Mouse (Mus musculus): Measurements from ENCODE around the gene Slc28a3. TPM values are rescaled to one million over a fixed set of nuclear protein-coding genes. Genes with fewer than 3 reads are reported as not detected.
A peak's percentile ranks its signal among the peaks of the same experiment; 100 is the strongest.

Slc28a3 gene
- total RNA-seq, 2 experiments from 2014 or later = 0.10 TPM; not detected in 1

- DNase-seq (ENCODE audit: extremely low spot score in 1 of 2, low spot score in 1 of 2) = no peak
Observed at GRCm38 (mm10) chr13:58566181-58566580, 44.5 kb downstream of the Slc28a3 start.

- peak in 1 of 2 experiments; percentile 55 for DNase-seq (ENCODE audit: extremely low spot score in 1 of 2, low spot score in 1 of 2)
Observed at GRCm38 (mm10) chr13:58560497-58561138, 50.1 kb downstream of the Slc28a3 start.

DNA sequence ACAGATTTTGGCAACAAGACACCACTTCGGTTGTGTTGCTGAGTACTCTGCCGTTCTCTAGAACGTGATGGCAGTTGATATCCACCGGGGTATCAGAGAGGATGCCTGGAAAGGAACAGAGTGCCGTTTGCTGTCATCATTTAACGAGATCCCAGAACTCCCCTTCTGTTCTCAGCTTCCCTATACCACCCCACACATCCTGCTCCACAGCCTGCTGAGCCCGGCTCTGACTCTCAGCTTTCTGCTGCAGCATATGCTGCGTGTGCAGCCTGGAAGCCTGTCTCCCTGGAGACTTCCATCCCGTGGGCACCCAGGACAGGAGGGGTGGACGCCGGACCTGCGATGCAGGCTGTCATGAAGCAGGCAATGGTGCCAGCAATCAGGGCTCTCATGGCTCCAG, 52.5 kb downstream of the Slc28a3 start:
- no peak for DNase-seq (ENCODE audit: extremely low spot score in 1 of 2, low spot score in 1 of 2)

DNA sequence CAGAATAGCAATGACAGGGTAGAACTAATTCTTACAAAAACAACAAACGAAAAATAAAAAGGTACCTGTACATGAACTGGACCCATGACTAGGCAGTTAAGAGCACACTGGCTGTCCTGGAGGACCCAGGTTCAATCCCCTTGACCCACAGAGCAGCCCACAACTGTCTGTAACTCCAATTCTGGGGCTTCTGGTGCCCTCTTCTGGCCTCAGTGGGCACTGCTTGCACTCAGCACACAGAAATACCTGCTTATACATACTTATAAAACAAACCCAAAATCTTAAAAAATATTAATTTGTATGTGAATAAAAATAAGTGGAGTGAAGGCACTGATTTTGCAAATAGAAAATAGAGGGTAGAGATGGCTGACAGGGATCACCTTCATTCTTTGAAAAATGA, 54.7 kb downstream of the Slc28a3 start:
- DNase-seq (ENCODE audit: extremely low spot score in 1 of 2, low spot score in 1 of 2) = no peak

- no peak for DNase-seq (ENCODE audit: extremely low spot score in 1 of 2, low spot score in 1 of 2)
Observed at GRCm38 (mm10) chr13:58555561-58555960, 55.1 kb downstream of the Slc28a3 start.

DNA sequence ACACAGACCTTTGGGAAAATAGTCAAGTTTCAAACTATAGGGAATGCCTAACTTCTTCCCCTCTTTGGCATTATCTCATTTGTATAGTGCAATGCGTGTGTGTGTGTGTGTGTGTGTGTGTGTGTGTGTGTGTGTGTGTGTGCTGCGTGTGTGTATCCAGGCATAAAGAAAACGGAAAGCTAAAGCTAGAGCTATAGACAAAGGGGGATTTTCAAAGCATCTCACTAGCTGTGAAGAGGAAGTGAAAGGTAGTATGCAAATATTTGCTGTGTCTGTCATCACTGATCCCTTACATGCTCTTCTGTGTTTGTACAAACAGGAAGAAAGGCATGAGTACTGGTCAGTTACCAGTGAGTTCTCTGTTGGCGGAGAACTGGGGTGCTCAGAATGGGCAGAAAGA, 58.8 kb downstream of the Slc28a3 start:
- no peak for DNase-seq (ENCODE audit: extremely low spot score in 1 of 2, low spot score in 1 of 2)

GRCm38 (mm10) chr13:58547570-58547969, 63.1 kb downstream of the Slc28a3 start:
- no peak for DNase-seq (ENCODE audit: extremely low spot score in 1 of 2, low spot score in 1 of 2)

DNA sequence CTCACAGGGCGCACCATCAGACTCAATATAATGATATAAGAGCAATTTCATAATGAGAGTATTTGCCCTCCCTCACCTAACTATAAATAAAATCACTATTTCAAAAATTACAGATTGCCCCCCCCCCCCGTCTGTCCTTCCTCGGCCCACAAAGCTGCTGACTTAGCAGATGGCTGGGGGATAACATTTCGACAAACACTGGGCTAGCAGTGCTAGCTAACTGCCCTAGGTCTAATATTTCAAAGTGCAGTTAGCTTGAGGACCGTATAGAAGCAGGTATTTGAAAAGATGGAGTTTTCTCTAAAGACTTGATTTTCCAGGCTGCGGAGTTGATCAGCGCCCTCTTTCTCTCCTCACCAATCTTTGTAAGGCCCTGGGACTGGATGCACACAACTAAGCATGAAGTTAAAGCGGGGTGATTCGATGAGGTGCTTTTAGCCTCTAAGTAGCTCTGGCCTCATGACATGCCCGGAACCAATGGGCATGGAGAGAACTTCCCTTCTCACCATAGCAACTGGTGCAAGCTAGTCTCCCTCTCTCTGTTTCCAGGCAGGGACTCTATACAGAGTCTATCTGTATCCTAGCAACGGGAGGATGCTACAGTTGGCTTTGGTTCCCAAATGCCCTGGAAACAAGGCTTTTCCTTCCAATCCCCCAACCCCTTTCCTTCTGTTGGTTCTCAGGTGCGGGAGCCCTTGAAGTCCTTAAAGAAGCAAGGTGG, 66.8 kb downstream of the Slc28a3 start:
- peak in 1 of 2 experiments; percentile 37 for DNase-seq (ENCODE audit: extremely low spot score in 1 of 2, low spot score in 1 of 2)

DNA sequence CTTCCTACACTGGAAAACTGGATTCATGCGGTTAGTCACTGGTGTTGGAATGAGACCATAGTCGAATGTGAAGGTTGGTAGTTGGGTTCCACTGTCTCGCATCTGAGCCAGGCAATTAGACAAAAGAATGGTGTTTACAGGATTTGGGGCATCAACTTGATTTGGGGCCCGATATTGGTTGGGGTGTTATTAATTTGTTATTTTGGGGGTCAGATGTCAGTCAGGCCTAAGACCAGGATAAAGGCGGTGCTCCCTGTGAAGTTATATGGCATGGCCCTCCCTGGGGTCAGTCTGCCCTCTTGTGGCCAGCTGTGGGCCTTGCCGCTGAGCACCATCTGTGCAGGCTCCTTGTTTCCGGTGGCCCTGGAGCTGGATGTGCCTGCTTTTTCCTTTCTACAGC, 67.6 kb downstream of the Slc28a3 start:
- DNase-seq (ENCODE audit: extremely low spot score in 1 of 2, low spot score in 1 of 2) = peak; percentile 61 to 83

- no peak for DNase-seq (ENCODE audit: extremely low spot score in 1 of 2, low spot score in 1 of 2)
Observed at GRCm38 (mm10) chr13:58542601-58543041, 68.1 kb downstream of the Slc28a3 start.

GRCm38 (mm10) chr13:58542167-58542566, 68.5 kb downstream of the Slc28a3 start:
- DNase-seq (ENCODE audit: extremely low spot score in 1 of 2, low spot score in 1 of 2) = no peak

GRCm38 (mm10) chr13:58541620-58542019, 69.1 kb downstream of the Slc28a3 start:
- DNase-seq (ENCODE audit: extremely low spot score in 1 of 2, low spot score in 1 of 2) = no peak

DNA sequence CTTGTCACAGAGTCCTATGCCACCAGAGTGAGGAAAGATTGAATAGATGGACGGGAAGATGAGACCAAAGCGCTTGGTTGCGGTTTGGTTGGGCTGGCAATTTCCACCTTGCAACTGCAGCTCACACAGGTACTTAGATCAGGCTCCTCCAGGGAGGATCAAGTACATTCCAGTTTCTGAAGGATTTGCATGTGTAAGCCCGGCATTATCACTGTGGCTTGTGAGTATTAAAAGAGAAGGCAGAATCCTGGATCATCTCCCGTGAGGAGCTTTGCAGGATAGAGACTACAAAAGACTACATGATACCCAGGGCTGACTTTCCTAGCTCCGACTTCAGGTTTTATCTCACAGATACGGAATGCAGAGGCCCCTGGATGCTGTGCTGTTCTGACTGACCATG, 71.7 kb downstream of the Slc28a3 start:
- DNase-seq (ENCODE audit: extremely low spot score in 1 of 2, low spot score in 1 of 2) = no peak

DNA sequence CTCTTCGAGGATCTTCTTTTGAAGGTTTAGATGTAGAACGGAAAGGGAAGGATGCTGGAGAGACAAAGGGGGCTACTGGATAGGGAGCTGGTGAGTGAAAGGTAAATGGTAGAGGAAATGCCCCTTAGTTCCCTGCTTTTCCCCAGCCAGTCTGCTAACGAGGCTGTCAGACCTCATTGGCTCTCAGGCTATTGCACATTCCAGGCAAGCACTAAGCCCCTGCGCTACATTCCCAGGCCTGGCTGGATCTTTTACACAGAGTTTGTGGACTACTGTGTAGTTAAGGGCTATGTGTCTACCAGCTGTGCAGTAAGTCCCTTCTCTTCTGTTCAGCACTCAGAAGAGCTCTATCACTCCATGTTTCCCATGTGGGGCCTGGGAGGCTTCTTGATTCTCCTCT, 72.3 kb downstream of the Slc28a3 start:
- DNase-seq (ENCODE audit: extremely low spot score in 1 of 2, low spot score in 1 of 2) = no peak

- DNase-seq (ENCODE audit: extremely low spot score in 1 of 2, low spot score in 1 of 2) = no peak
Observed at GRCm38 (mm10) chr13:58537916-58538233, 72.8 kb downstream of the Slc28a3 start.

- no peak for DNase-seq (ENCODE audit: extremely low spot score in 1 of 2, low spot score in 1 of 2)
Observed at GRCm38 (mm10) chr13:58537232-58537915, 73.3 kb downstream of the Slc28a3 start.

GRCm38 (mm10) chr13:58536466-58537231, 74.0 kb downstream of the Slc28a3 start:
- DNase-seq (ENCODE audit: extremely low spot score in 1 of 2, low spot score in 1 of 2) = no peak

- DNase-seq (ENCODE audit: extremely low spot score in 1 of 2, low spot score in 1 of 2) = no peak
Observed at GRCm38 (mm10) chr13:58535321-58535720, 75.4 kb downstream of the Slc28a3 start.

- no peak for DNase-seq (ENCODE audit: extremely low spot score in 1 of 2, low spot score in 1 of 2)
Observed at GRCm38 (mm10) chr13:58534861-58535260, 75.8 kb downstream of the Slc28a3 start.

DNA sequence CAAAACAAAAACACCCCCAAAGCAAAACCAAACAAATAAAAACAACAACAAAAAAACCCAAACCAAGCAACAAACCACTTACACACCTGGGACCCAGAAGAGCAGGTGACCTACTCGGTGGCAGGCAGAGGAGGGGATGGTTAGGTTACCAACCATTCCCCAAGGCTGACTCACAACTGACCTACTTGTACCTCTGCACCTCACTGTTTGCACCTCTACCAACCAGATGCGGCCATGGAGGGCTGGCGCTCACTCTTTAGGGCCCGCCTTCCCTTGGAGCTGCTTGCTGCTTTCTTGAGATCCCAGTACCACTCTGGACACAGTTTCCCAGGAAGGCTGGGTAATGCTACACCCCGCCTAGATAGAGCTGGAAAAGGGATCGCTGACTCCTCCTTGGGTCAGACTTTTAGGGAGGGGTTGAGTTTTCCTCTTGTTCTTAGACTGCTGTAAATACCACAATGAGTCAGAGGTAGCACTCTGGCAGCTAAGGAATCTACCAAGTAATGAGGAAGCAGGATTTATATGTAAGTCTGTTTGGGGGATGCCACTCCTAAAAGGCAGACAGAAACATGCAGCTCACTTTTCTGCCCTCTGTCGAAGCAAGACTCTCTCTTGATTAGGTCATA, 76.3 kb downstream of the Slc28a3 start:
- no peak for DNase-seq (ENCODE audit: extremely low spot score in 1 of 2, low spot score in 1 of 2)

Data from layer of hippocampus, postnatal 25 days (tissue).